Mouse (Mus musculus): ENCODE results near the gene Krtap1-5. TPM values are rescaled to one million over a fixed set of nuclear protein-coding genes. Genes with fewer than 3 reads are reported as not detected.

Gene Krtap1-5
- total RNA-seq, 2 experiments from 2014 or later: not detected

DNA sequence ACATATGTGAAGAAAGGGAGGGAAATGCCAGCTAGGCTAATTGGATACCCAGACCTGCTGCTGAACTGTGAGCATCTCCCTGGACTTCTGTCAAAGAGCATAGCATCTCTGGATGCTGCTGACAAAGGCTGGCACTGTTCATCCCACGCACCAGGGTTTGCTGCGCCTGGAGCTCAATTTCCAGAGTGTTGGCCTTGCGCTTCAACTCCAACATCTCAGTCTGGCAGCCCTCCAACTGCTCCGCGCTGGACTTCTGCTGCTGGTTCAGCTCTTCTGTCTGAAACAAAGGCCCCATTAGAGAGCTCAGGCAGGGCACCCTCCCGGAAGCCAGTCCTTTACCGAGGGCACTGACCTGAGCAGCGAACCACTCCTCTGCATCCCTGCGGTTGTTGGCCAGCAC is 41.1 kb downstream of the Krtap1-5 start:
- DNase-seq: peak; percentile 50

Other genes starting within 250 kb of the Krtap1-5 start
- not detected for gene Krt26, start 243.1 kb downstream of the Krtap1-5 start, total RNA-seq (2021)
- not detected for gene Krt27, start 229.9 kb downstream of the Krtap1-5 start, total RNA-seq (2021)
- under 1 TPM in 1 of 2 experiments, not detected in 1; 0.21 TPM for gene Krt28, start 206.1 kb downstream of the Krtap1-5 start, total RNA-seq (2021)
- 1 to 10 TPM; 7.0 to 8.2 TPM for gene Krt10, start 191.7 kb downstream of the Krtap1-5 start, total RNA-seq (2021)
- not detected for gene Krt12, start 158.8 kb downstream of the Krtap1-5 start, total RNA-seq (2021)
- 1 to 10 TPM; 1.8 to 2.3 TPM for gene Krt20, start 142.9 kb downstream of the Krtap1-5 start, total RNA-seq (2021)
- gene Krt23, start 87.9 kb downstream of the Krtap1-5 start, total RNA-seq (2021): 10 to 100 TPM in 1 of 2 experiments, 1 to 10 TPM in 1; 4.4 to 12.8 TPM
- gene Krt39, start 59.7 kb downstream of the Krtap1-5 start, total RNA-seq (2021): not detected
- not detected for gene Krt40, start 37.9 kb downstream of the Krtap1-5 start, total RNA-seq (2021)
- gene Krtap3-3, start 30.2 kb downstream of the Krtap1-5 start, total RNA-seq (2021): not detected
- not detected for gene Krtap3-2, start 24.2 kb downstream of the Krtap1-5 start, total RNA-seq (2021)
- not detected for gene Gm11939, start 21.6 kb downstream of the Krtap1-5 start, total RNA-seq (2021)
- not detected for gene Krtap3-1, start 14.4 kb downstream of the Krtap1-5 start, total RNA-seq (2021)
- not detected for gene Krtap1-4, start 2.6 kb upstream of the Krtap1-5 start, total RNA-seq (2021)
- not detected for gene Krtap1-3, start 10.3 kb upstream of the Krtap1-5 start, total RNA-seq (2021)
- gene Krtap9-3, start 17.1 kb upstream of the Krtap1-5 start, total RNA-seq (2021): not detected
- gene Gm11938, start 22.3 kb upstream of the Krtap1-5 start, total RNA-seq (2021): not detected
- not detected for gene Gm11937, start 29.2 kb upstream of the Krtap1-5 start, total RNA-seq (2021)
- not detected for gene Krtap2-4, start 33.8 kb upstream of the Krtap1-5 start, total RNA-seq (2021)
- gene Gm11562, start 39.4 kb upstream of the Krtap1-5 start, total RNA-seq (2021): not detected
- gene Krtap4-1, start 47.2 kb upstream of the Krtap1-5 start, total RNA-seq (2021): not detected
- gene Krtap4-2, start 54.1 kb upstream of the Krtap1-5 start, total RNA-seq (2021): not detected
- gene Krtap4-7, start 63.1 kb upstream of the Krtap1-5 start, total RNA-seq (2021): not detected
- gene Gm11555, start 69.2 kb upstream of the Krtap1-5 start, total RNA-seq (2021): not detected
- not detected for gene Gm11563, start 77.9 kb upstream of the Krtap1-5 start, total RNA-seq (2021)
- not detected for gene Krtap4-6, start 84.9 kb upstream of the Krtap1-5 start, total RNA-seq (2021)
- not detected for gene Gm14190, start 109.7 kb upstream of the Krtap1-5 start, total RNA-seq (2021)
- gene Gm14180, start 153.3 kb upstream of the Krtap1-5 start, total RNA-seq (2021): not detected
- not detected for gene Gm11595, start 191.9 kb upstream of the Krtap1-5 start, total RNA-seq (2021)
- not detected for gene Krtap4-8, start 199.7 kb upstream of the Krtap1-5 start, total RNA-seq (2021)
- gene Krtap4-9, start 204.2 kb upstream of the Krtap1-5 start, total RNA-seq (2021): not detected
- not detected for gene Gm11596, start 212.5 kb upstream of the Krtap1-5 start, total RNA-seq (2021)
- not detected for gene Gm11569, start 217.9 kb upstream of the Krtap1-5 start, total RNA-seq (2021)
- gene Gm11554, start 223.4 kb upstream of the Krtap1-5 start, total RNA-seq (2021): not detected
- not detected for gene Krtap4-13, start 228.9 kb upstream of the Krtap1-5 start, total RNA-seq (2021)
- gene Gm11564, start 234.7 kb upstream of the Krtap1-5 start, total RNA-seq (2021): not detected

All from adrenal gland, postnatal 10 days (tissue).